Mouse (Mus musculus) E14TG2a.4 (cell line): Measurements from ENCODE around the gene 4933411K16Rik.
A peak's percentile ranks its signal among the peaks of the same experiment; 100 is the strongest.

ENCODE experiments used
- H3K27me3 ChIP-seq: 2 replicates; pipeline ENCODE4 v1.6.1; 2014; ENCODE audit warnings: low read length, control low read depth; ENCODE audit not compliant: insufficient read depth
- H3K36me3 ChIP-seq: 2 replicates; pipeline ENCODE4 v1.6.1; 2014; ENCODE audit warnings: low read length, control low read depth; ENCODE audit not compliant: insufficient read depth
- H3K4me1 ChIP-seq: replicated peaks from 2 replicates; pipeline ENCODE4 v1.6.1; 2014; ENCODE audit warnings: low read depth, low read length, control low read depth
- H3K4me3 ChIP-seq: replicated peaks from 2 replicates; pipeline ENCODE4 v1.5.1; 2014; ENCODE audit warnings: mild to moderate bottlenecking, low read length
- H3K9me3 ChIP-seq: 2 replicates; pipeline ENCODE4 v1.6.1; 2014; ENCODE audit warnings: low read length, control low read depth
- CTCF ChIP-seq: conservative IDR thresholded peaks from 2 replicates; pipeline ENCODE4 v1.5.1; 2014; ENCODE audit warnings: low read length
- NANOG ChIP-seq: IDR thresholded peaks from 2 replicates; pipeline ENCODE4 v1.6.1; 2014; ENCODE audit warnings: borderline replicate concordance, low read length, mixed read lengths
- POU5F1 ChIP-seq: IDR thresholded peaks from 2 replicates; pipeline ENCODE4 v1.6.1; 2014; ENCODE audit warnings: low read length, borderline replicate concordance

4933411K16Rik gene

DNA sequence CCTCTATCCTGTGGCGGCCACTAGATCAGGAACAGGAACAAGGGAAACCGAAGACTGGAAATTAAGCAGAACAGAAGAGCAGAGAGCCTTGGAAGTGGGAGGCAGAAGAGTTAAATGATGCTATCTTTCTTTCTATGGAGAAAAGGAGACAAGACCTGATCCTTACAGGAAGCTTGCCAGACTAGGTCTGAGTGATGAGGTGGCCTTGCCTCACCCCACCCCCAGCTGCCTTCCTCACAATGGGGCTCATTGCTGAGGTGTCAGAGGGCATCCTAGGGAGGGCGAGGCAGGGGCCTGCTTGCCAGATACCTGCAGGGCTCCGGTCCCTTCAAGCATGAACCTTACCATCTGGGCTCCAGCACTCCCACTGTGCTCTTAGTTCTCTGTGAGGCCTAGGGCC, at the start of gene 4933411K16Rik:
TSS of gene 4933411K16Rik (plus strand) at position 301 of the 400 bp plus-strand sequence.
- TF ChIP-seq POU5F1, result no peak
- TF ChIP-seq CTCF, result no peak
- TF ChIP-seq NANOG, result no peak

GRCm38 (mm10) chr19:42004258-42004657, 47.8 kb upstream of the 4933411K16Rik start:
- no peaks in the 10 kb centered on the region for H3K27me3 ChIP-seq
- TF ChIP-seq NANOG, result no peak
- H3K36me3 ChIP-seq, result no peaks in the 10 kb centered on the region
- H3K4me3 ChIP-seq, result no peak overlapping the region
- H3K9me3 ChIP-seq, result no peaks in the 10 kb centered on the region
- H3K4me1 ChIP-seq, result peaks cover 65% of the 10 kb centered on the region

More for the DNA sequence above, at the start of gene 4933411K16Rik:
- no peaks in the 10 kb centered on the region for H3K9me3 ChIP-seq
- H3K36me3 ChIP-seq, result no peaks in the 10 kb centered on the region
- H3K4me3 ChIP-seq, result no peak within 1 kb of the TSS
- peaks cover 21% of the 10 kb centered on the region for H3K4me1 ChIP-seq
- peaks cover 17% of the 10 kb centered on the region for H3K27me3 ChIP-seq

- H3K9me3 ChIP-seq, result no peaks in the 10 kb centered on the region
Observed at GRCm38 (mm10) chr19:42005616-42006015, 46.4 kb upstream of the 4933411K16Rik start.

DNA sequence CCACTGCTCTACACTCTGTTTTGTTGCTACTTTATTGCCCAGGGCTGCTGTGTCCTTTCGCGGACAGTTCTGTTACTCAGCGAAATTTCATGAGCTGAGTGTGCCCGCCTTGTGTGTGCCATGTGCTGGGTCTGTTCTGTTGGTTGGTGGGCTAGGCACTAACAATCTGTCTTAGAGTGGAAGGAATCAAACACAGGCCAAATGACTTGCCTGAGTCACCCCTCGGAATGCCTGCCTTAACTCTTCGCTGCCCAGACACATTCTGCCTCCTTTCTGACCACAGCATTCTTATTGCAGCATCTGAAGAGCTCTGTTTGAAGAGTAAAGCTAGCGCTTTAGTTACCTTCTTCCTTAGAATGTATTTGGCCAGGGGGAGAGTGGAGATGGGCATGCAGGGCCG, 45.5 kb upstream of the 4933411K16Rik start:
- TF ChIP-seq CTCF, result no peak
- no peak for TF ChIP-seq NANOG
- no peak for TF ChIP-seq POU5F1
- H3K4me3 ChIP-seq, result no peak overlapping the region
- no peaks in the 10 kb centered on the region for H3K9me3 ChIP-seq
- peaks cover 65% of the 10 kb centered on the region for H3K4me1 ChIP-seq
- peaks cover 5% of the 10 kb centered on the region for H3K36me3 ChIP-seq
- H3K27me3 ChIP-seq, result no peaks in the 10 kb centered on the region

More at GRCm38 (mm10) chr19:42005616-42006015, 46.4 kb upstream of the 4933411K16Rik start:
- Histone ChIP-seq H3K36me3 (no peaks in the 10 kb centered on the region), H3K4me1 (peaks cover 65% of the 10 kb centered on the region), H3K27me3 (no peaks in the 10 kb centered on the region), H3K4me3 (no peak overlapping the region)
- TF ChIP-seq NANOG (no peak), CTCF (no peak), POU5F1 (no peak)

GRCm38 (mm10) chr19:42008586-42008985, 43.5 kb upstream of the 4933411K16Rik start:
- no peak for TF ChIP-seq CTCF
- no peak for TF ChIP-seq POU5F1
- no peak for TF ChIP-seq NANOG
- H3K36me3 ChIP-seq, result peaks cover 12% of the 10 kb centered on the region
- no peaks in the 10 kb centered on the region for H3K27me3 ChIP-seq
- no peaks in the 10 kb centered on the region for H3K9me3 ChIP-seq
- peak overlapping the region; percentile 15; the same call in 1 of the 2 replicates for H3K4me3 ChIP-seq
- peaks cover 63% of the 10 kb centered on the region for H3K4me1 ChIP-seq

DNA sequence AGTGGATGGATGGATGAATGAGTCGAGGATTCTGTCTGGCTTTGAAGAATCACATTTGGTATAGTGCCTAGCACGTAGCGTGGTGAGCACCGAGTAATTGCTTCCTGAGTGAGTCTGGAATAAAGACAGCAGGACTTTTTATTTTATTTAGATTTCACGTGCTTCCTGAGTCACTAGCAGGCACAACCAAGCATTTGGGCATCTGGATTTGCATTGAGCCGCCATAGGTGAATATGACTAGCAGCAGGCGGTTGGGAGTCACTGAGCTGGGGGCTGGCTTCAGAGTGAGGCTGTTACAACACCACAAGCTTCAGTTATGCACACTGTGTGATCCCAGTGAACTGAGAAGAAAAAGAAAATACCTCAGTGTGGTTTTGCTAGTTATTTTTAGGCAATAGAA, 43.0 kb upstream of the 4933411K16Rik start:
- peaks cover 16% of the 10 kb centered on the region for H3K36me3 ChIP-seq
- no peak for TF ChIP-seq CTCF
- no peak for TF ChIP-seq POU5F1
- TF ChIP-seq NANOG, result no peak
- no peaks in the 10 kb centered on the region for H3K27me3 ChIP-seq
- H3K9me3 ChIP-seq, result no peaks in the 10 kb centered on the region
- H3K4me1 ChIP-seq, result peaks cover 65% of the 10 kb centered on the region
- 0 out of 2 replicates have a peak overlapping the region, but pooled peaks have one; percentile 15 for H3K4me3 ChIP-seq

DNA sequence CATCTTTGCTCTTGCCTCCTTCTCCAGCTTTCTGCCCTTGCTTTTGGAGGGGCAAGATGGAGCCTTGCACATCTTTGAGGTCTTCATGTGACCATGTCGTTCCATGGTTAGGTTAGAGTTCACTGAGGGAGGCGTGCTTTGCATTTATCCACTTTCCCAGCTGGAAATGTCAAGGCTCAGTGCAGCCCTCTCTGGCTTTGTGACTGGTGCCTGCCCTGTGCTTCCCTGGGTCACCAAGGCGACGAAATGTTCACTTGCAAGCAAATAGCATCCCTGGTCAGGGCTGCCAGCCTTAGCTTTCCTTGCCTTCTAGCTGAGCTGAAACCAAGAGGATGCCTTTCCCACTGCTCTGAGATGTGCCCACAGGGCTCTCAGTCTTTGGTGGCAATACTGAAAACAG, 41.6 kb upstream of the 4933411K16Rik start:
- peaks cover 16% of the 10 kb centered on the region for H3K36me3 ChIP-seq
- peaks cover 63% of the 10 kb centered on the region for H3K4me1 ChIP-seq
- no peaks in the 10 kb centered on the region for H3K9me3 ChIP-seq
- H3K27me3 ChIP-seq, result no peaks in the 10 kb centered on the region
- no peak overlapping the region for H3K4me3 ChIP-seq
- no peak for TF ChIP-seq CTCF
- no peak for TF ChIP-seq POU5F1
- TF ChIP-seq NANOG, result no peak

DNA sequence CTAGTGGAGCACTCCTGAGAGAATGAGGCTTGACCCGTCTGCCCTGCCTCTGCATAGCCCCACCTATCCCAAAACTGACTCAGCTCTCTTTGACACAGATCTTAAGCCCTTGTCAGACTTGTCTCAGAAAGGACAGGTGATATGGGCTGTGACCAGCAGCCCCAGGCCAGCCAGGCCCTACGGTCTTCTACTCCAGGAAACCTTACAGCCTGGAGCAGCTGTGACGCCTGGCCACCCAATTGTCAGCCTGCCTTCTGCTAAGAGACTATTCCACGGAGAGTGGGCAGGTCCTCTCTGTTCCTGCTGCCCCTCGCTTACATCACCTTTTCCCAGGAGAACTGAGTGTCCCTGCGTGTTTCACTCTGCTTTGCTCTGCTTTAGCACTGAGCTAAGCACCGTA, 40.9 kb upstream of the 4933411K16Rik start:
- no peaks in the 10 kb centered on the region for H3K27me3 ChIP-seq
- H3K9me3 ChIP-seq, result no peaks in the 10 kb centered on the region
- no peak for TF ChIP-seq POU5F1
- TF ChIP-seq NANOG, result no peak
- TF ChIP-seq CTCF, result no peak
- peaks cover 63% of the 10 kb centered on the region for H3K4me1 ChIP-seq
- no peak overlapping the region for H3K4me3 ChIP-seq
- peaks cover 16% of the 10 kb centered on the region for H3K36me3 ChIP-seq

DNA sequence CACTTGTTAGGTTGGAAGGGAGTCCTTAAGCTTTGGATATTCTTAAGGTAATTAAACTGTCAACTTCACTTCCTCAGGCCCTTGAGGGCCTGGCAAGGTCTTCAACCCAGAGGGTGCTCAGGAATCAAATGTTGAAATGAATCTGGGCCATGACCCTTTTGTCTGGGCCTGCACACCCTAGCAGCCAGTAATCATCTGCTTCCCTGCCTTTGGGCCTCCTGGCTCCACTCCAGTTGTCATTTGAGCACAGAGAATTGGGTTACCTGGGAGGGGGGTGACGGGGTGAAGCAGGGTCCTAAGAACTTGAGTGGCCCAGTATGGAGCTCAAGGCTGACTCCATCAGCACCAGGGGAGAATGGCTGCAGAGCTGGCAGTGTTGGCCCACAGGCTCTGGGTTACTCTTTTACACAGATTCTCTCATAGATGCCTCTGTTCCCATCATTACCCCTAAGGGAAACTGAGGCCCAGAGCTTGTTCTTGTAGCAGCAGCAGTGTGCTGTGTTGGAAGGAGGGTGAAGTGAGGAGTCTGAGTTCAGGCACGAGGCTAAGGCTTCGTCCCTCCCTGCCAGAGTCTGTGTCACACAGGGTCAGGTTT, 37.7 kb upstream of the 4933411K16Rik start:
- Histone ChIP-seq H3K27me3 (no peaks in the 10 kb centered on the region), H3K36me3 (peaks cover 18% of the 10 kb centered on the region), H3K4me1 (peaks cover 63% of the 10 kb centered on the region), H3K9me3 (no peaks in the 10 kb centered on the region), H3K4me3 (no peak overlapping the region)
- no peak for TF ChIP-seq CTCF
- no peak for TF ChIP-seq NANOG
- TF ChIP-seq POU5F1, result no peak
